Mouse (Mus musculus) midbrain, embryonic 11.5 days (tissue): ENCODE measurements around the gene Os9. TPM values are rescaled to one million over a fixed set of nuclear protein-coding genes. Genes with fewer than 3 reads are reported as not detected.

ENCODE experiments used
- ATAC-seq: fragments of 200-750 bp; cut with Nextera tagmentation; 2 replicates; pipeline ENCODE4 v1.8.0; 2017; ENCODE audit warnings: moderate TSS enrichment, moderate library complexity; ENCODE audit not compliant: low FRiP score
- DNase-seq: peaks from one replicate; pipeline ENCODE4 v3.0.0; 2015; ENCODE audit warnings: low spot score; ENCODE audit errors: missing footprints
- H3K27ac ChIP-seq: fragments of 300-500 bp; sonication (generic); 2 replicates; pipeline ENCODE4 v1.5.1; 2014; ENCODE audit warnings: low read depth, low read length
- H3K27me3 ChIP-seq: fragments of 300-500 bp; sonication (generic); 2 replicates; pipeline ENCODE4 v1.6.1; 2014; ENCODE audit warnings: mild to moderate bottlenecking, low read length, moderate library complexity, mixed read lengths; ENCODE audit not compliant: control insufficient read depth, insufficient read depth
- H3K36me3 ChIP-seq: fragments of 300-500 bp; sonication (generic); 2 replicates; pipeline ENCODE4 v1.6.1; 2014; ENCODE audit warnings: mild to moderate bottlenecking, low read length, moderate library complexity, mixed read lengths; ENCODE audit not compliant: control insufficient read depth, insufficient read depth
- H3K4me1 ChIP-seq: fragments of 300-500 bp; sonication (generic); 2 replicates; pipeline ENCODE4 v1.6.1; 2014; ENCODE audit warnings: low read length; ENCODE audit not compliant: control insufficient read depth, insufficient read depth
- H3K4me2 ChIP-seq: fragments of 300-500 bp; sonication (generic); 2 replicates; pipeline ENCODE4 v1.6.1; 2014; ENCODE audit warnings: mild to moderate bottlenecking, moderate library complexity
- H3K4me3 ChIP-seq: fragments of 300-500 bp; sonication (generic); 2 replicates; pipeline ENCODE4 v1.5.1; 2014; ENCODE audit warnings: low read depth, low read length
- H3K9ac ChIP-seq: fragments of 300-500 bp; sonication (generic); 2 replicates; pipeline ENCODE4 v1.6.1; 2014; ENCODE audit warnings: low read length
- H3K9me3 ChIP-seq: fragments of 300-500 bp; sonication (generic); 2 replicates; pipeline ENCODE4 v1.6.1; 2016; ENCODE audit warnings: low read length; ENCODE audit not compliant: control insufficient read depth
- WGBS: fragments of 180-500 bp; shearing (Covaris S2); extraction: QIAGEN DNeasy Blood & Tissue Kit; methylation state at CpG from one replicate; pipeline ENCODE4 v1.1.7; 2014; 5-methylcytosine and 5-hydroxymethylcytosine counted together
- polyA plus RNA-seq: library from polyadenylated mRNA; unstranded; fragments of >200 nt; fragmentation: Nextera tagmentation; extraction: Ambion mirVana; gene quantifications from 2 replicates; pipeline ENCODE4 v1.2.1, GENCODE M21; 2014

Os9 gene
- 43.1 and 49.7 TPM in 2 replicates for polyA plus RNA-seq

DNA sequence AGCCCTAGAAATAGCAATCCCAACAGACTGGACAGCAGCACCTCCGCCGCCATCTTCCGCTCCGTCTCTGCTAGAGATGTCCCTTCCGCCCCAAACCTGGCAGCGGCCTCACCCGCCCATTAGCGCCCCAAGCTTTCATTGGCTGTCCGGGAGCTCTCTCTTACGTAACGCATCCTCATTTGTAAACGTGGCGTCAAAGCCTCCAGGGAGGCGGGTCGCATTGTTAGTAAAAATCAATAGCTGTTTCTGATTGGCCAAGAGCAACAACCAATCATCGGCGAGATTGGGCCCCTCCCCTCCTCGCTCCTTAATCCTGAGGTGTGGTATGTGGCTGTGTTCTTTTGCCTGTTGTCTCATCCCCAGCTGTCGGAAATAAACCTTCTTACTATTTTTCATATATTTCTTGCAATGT, at the start of gene Os9:
TSS of gene Os9 (minus strand) at position 66 of the 412 bp plus-strand sequence.
- no peak within 1 kb of the TSS for H3K27ac ChIP-seq
- H3K9me3 ChIP-seq, result no peaks in the 10 kb centered on the region
- ATAC-seq, result peak; percentile 97
- no peaks in the 10 kb centered on the region for H3K27me3 ChIP-seq
- peak; percentile 98 for DNase-seq
- peaks cover 4% of the 10 kb centered on the region; the same call in 1 of the 2 replicates for H3K36me3 ChIP-seq
- H3K9ac ChIP-seq, result peak within 1 kb of the TSS; percentile 76
- peak within 1 kb of the TSS; percentile 94 for H3K4me2 ChIP-seq
- under 1% methylated on average over 19 of the region's 19 CpGs for WGBS
- H3K4me1 ChIP-seq, result peaks cover 11% of the 10 kb centered on the region
- peak within 1 kb of the TSS; percentile 89 for H3K4me3 ChIP-seq

DNA sequence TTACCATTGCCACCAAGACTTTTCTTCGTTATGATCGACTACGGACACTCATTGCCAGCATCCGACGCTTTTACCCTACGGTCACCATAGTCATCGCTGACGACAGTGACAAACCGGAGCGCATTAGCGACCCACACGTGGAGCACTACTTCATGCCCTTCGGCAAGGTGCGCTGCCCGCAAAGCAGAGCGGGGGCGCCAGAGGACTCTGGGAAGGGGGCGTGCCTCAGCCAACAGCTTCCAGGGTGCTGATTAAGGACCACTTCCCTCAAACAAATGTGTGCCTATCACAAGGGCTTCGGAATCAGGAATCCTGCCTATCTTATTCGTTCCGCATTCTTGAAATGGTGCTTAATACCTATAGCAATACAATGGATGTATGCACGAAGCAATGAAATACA, 49.1 kb upstream of the Os9 start:
- Histone ChIP-seq H3K9me3 (no peaks in the 10 kb centered on the region), H3K4me3 (peak overlapping the region; percentile 23)

DNA sequence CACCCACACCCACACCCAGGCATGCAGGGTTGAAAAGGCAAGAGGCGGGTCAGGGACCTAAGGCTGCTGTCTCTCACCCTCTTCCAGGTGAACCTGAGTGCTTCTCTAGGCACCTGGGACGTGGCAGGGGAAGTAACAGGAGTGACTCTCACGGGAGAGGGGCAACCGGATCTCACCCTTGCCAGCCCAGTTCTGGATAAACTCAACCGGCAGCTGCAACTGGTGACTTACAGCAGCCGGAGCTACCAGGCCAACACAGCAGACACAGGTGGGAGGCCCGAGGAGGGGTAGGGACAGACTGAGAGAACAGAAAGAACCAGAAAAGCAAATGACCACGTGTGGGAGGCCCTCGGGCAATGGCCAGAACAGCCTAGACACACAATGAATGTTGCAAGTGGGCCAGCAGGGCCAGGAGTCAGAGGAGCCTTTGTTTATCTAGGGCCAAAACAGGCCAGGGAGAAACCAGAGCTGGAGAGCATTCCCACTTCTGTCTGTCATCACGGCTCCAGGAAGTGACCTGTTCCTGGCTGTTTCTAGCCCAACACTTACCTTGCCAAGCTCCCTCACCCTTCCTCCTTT, 46.8 kb upstream of the Os9 start:
- no peak overlapping the region for H3K4me3 ChIP-seq
- H3K9ac ChIP-seq, result no peak overlapping the region
- peaks cover 60% of the 10 kb centered on the region for H3K27me3 ChIP-seq
- WGBS, result 61% methylated on average over 10 of the region's 10 CpGs
- ATAC-seq (no peak), DNase-seq (peak; percentile 83)
- H3K4me1 ChIP-seq, result peaks cover 9% of the 10 kb centered on the region
- H3K9me3 ChIP-seq, result no peaks in the 10 kb centered on the region
- no peaks in the 10 kb centered on the region for H3K36me3 ChIP-seq
- H3K4me2 ChIP-seq, result no peak overlapping the region
- no peak overlapping the region for H3K27ac ChIP-seq

More for the DNA sequence above, 49.1 kb upstream of the Os9 start:
- H3K27ac ChIP-seq, result no peak overlapping the region
- peaks cover 9% of the 10 kb centered on the region for H3K4me1 ChIP-seq
- 2% methylated on average over 22 of the region's 22 CpGs for WGBS
- peaks cover 60% of the 10 kb centered on the region for H3K27me3 ChIP-seq
- no peak overlapping the region for H3K9ac ChIP-seq
- ATAC-seq (no peak), DNase-seq (peak; percentile 87)
- H3K36me3 ChIP-seq, result no peaks in the 10 kb centered on the region
- peak overlapping the region; percentile 46 for H3K4me2 ChIP-seq

DNA sequence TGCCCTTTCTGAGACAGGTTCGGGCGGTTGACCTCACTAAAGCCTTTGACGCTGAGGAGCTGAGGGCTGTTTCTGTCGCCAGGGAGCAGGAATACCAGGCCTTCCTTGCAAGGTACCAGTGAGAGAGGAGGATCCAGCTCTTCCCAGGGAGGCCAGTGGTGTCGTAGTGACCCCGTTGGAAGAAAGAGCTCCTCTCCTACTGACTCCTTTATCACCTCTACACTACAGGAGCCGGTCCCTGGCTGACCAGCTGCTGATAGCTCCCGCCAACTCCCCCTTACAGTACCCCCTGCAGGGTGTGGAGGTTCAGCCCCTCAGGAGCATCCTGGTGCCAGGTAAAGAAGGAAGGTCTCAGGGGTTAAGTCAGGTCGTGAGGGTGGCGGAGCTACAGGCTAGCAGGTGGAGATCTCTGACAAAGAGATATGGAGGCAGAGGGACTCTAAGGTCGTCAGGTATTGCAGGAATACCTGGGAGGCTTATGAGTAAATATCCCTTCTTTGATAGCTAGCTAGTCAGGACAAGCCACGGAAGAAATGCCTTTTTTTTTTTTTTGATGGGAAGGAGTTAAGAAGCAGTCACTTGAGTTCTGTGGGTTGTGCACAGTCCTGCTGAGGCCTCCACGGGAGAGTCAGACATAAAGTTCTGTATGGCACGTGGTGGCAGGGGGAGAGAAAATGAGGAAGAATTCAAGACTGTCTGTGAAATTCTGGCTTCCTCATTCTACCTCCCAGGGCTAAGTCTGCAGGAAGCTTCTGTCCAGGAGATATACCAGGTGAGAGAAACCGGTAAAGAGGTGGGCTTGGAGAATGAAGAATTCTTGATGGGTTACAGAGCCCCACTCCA, 46.1 kb upstream of the Os9 start:
- Histone ChIP-seq H3K9ac (no peak overlapping the region), H3K9me3 (no peaks in the 10 kb centered on the region), H3K36me3 (no peaks in the 10 kb centered on the region), H3K4me2 (peak overlapping the region; percentile 95), H3K27me3 (peaks cover 60% of the 10 kb centered on the region), H3K27ac (no peak overlapping the region), H3K4me3 (no peak overlapping the region; the same call in 1 of the 2 replicates), H3K4me1 (peaks cover 9% of the 10 kb centered on the region)
- no peak for DNase-seq
- 21% methylated on average over 15 of the region's 15 CpGs for WGBS
- no peak for ATAC-seq

DNA sequence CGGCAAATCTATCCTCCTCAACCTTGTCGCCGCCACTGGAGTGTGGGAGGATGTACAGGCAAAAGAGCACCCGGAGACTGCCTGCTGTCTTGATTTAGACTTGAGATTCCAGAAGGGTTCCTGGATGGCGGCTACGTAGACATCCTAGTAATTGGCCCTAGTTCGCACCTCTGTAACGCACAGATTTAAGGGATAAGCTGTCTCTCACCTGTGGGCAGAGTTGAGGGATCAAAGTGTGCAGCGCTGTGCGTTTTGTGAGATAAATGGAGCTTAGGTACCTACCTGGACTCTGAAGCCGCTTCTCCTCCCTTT, 45.4 kb upstream of the Os9 start:
- H3K9me3 ChIP-seq, result no peaks in the 10 kb centered on the region
- DNase-seq (peak; percentile 94), ATAC-seq (no peak)
- peaks cover 55% of the 10 kb centered on the region for H3K27me3 ChIP-seq
- H3K4me1 ChIP-seq, result peaks cover 9% of the 10 kb centered on the region
- H3K27ac ChIP-seq, result no peak overlapping the region
- peak overlapping the region; percentile 79 for H3K9ac ChIP-seq
- WGBS, result 3% methylated on average over 11 of the region's 11 CpGs
- H3K4me2 ChIP-seq, result peak overlapping the region; percentile 95
- H3K4me3 ChIP-seq, result peak overlapping the region; percentile 56
- H3K36me3 ChIP-seq, result no peaks in the 10 kb centered on the region

DNA sequence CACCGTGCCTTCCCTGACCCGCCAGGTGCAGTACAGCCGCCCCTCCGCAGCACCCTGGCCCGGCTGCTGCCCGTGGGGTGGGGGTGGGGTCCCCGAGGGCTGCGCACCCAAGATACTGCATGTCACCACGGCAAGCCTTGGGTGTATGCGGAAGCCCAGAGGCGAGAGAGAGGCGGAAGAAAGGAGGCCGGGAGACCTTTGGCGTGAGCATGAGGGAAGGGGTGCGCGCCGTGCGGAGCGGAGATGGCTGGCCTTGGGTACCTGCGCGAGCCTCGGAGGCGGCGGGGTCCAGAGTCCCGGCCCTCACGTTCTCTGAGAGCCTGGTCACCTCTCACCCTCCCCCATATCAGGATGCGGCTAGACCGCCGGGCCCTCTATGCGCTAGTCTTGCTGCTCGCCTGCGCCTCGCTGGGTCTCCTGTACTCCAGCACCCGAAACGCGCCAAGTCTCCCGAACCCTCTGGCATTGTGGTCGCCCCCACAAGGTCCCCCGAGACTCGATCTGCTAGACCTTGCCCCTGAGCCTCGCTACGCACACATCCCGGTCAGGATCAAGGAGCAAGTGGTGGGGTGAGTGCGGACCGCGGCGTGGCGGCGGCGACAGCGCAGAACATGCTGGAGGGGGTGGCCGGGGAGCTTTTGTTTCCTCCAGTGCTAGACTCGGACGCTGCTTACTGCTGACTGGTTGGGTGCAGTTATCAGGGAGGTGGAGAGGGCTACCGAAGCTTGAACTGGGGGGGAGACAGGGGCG, 44.9 kb upstream of the Os9 start:
- ATAC-seq (peak; percentile 29; the same call in 1 of the 2 replicates), DNase-seq (peak; percentile 97)
- under 1% methylated on average over 56 of the region's 56 CpGs for WGBS
- Histone ChIP-seq H3K9me3 (no peaks in the 10 kb centered on the region), H3K27ac (no peak overlapping the region), H3K4me1 (peaks cover 9% of the 10 kb centered on the region), H3K4me2 (peak overlapping the region; percentile 95), H3K27me3 (peaks cover 50% of the 10 kb centered on the region), H3K36me3 (no peaks in the 10 kb centered on the region), H3K9ac (peak overlapping the region; percentile 79), H3K4me3 (peak overlapping the region; percentile 56)

DNA sequence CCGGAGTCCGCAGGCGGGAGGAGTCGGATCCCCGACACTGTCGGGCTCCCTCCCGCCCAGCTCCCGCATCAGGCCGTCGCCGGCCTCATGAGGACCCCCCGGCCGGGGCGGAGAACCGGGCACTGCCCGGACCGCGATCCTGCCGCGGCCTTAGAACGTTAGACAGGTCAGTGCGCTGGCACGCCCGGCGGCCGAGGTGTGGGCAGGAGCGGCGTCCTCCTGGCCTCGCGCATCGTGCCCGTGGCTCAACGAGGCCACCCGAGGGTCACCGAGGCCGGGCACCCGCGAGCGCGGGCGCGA, 44.4 kb upstream of the Os9 start:
- H3K4me2 ChIP-seq, result peak overlapping the region; percentile 95
- no peak overlapping the region for H3K27ac ChIP-seq
- H3K9me3 ChIP-seq, result no peaks in the 10 kb centered on the region
- peaks cover 6% of the 10 kb centered on the region; the same call in 1 of the 2 replicates for H3K4me1 ChIP-seq
- ATAC-seq (peak; percentile 64), DNase-seq (no peak)
- under 1% methylated on average over 35 of the region's 42 CpGs for WGBS
- H3K27me3 ChIP-seq, result peaks cover 45% of the 10 kb centered on the region
- no peaks in the 10 kb centered on the region for H3K36me3 ChIP-seq
- H3K4me3 ChIP-seq, result peak overlapping the region; percentile 56
- H3K9ac ChIP-seq, result peak overlapping the region; percentile 79

DNA sequence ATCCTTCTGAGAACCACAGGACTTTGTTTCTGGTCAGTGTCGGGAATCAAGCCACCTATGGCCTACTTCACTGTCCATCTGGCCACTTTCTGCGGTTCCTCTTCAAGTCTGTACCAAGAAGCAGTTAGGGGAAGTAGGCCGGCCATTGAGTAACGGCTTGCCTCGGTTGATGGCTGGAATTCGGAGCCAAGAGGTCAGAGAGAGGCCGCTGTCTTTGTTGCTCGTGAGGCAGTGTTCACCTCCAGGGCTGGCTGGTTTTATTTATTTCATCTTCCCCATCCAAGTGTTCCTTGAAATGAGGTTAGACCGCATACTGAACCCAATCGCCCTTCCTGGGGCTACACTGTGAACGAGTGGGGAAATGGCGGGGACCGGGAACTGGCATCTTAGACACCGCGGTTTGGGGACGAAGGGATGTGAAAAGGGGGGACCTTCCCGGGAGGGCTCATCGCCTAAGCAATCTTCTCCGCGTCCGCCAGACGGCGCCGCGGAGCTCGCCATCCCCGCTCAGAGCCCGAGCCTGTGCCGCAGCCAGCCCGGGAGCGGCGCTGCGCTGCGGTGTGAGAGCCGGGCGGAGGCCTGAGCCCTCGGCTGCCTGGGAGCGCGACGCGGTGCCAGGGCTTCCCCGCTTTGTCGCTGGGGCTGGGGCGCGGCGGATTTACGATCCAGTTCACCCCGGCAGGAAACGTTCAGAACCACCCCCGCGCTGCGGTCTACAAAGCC, 43.9 kb upstream of the Os9 start, which contains the start of gene B4galnt1:
TSS of gene B4galnt1 (plus strand) at position 595 of the 723 bp plus-strand sequence.
- peaks cover 6% of the 10 kb centered on the region; the same call in 1 of the 2 replicates for H3K4me1 ChIP-seq
- peaks cover 40% of the 10 kb centered on the region for H3K27me3 ChIP-seq
- H3K9me3 ChIP-seq, result no peaks in the 10 kb centered on the region
- peak within 1 kb of the TSS; percentile 56 for H3K4me3 ChIP-seq
- peak within 1 kb of the TSS; percentile 79 for H3K9ac ChIP-seq
- no peak within 1 kb of the TSS for H3K27ac ChIP-seq
- DNase-seq (peak; percentile 99), ATAC-seq (peak; percentile 88)
- H3K36me3 ChIP-seq, result no peaks in the 10 kb centered on the region
- 2% methylated on average over 52 of the region's 52 CpGs for WGBS
- peak within 1 kb of the TSS; percentile 95 for H3K4me2 ChIP-seq
